Mouse (Mus musculus): ENCODE measurements around the gene Acad9.

Acad9 gene

GRCm38 (mm10) chr3:36065843-36066651, at the start of gene Acad9:
Gene Acad9 (plus strand): TSS chr3:36065979.
- DNase-seq (ENCODE audit: extremely low read depth, low read depth), result peak; percentile 90

GRCm38 (mm10) chr3:36025732-36026131, 40.0 kb upstream of the Acad9 start:
- no peak for DNase-seq (ENCODE audit: extremely low read depth, low read depth)

GRCm38 (mm10) chr3:36029993-36030392, 35.8 kb upstream of the Acad9 start:
- DNase-seq (ENCODE audit: extremely low read depth, low read depth), result peak; percentile 72

- DNase-seq (ENCODE audit: extremely low read depth, low read depth), result no peak
Observed at GRCm38 (mm10) chr3:36031740-36032510, 33.9 kb upstream of the Acad9 start.

- DNase-seq (ENCODE audit: extremely low read depth, low read depth), result no peak
Observed at GRCm38 (mm10) chr3:36044520-36044919, 21.3 kb upstream of the Acad9 start.

- no peak for DNase-seq (ENCODE audit: extremely low read depth, low read depth)
Observed at GRCm38 (mm10) chr3:36045086-36045485, 20.7 kb upstream of the Acad9 start.

GRCm38 (mm10) chr3:36049106-36049505, 16.7 kb upstream of the Acad9 start:
- no peak for DNase-seq (ENCODE audit: extremely low read depth, low read depth)

GRCm38 (mm10) chr3:36053447-36053846, 12.3 kb upstream of the Acad9 start, which contains the start of gene Ccdc144b:
Gene Ccdc144b (minus strand): TSS chr3:36053547.
- no peak for DNase-seq (ENCODE audit: extremely low read depth, low read depth)

- DNase-seq (ENCODE audit: extremely low read depth, low read depth), result peak; percentile 46
Observed at GRCm38 (mm10) chr3:36060096-36060850, 5.5 kb upstream of the Acad9 start.

- no peak for DNase-seq (ENCODE audit: extremely low read depth, low read depth)
Observed at GRCm38 (mm10) chr3:36064592-36065061, 1.2 kb upstream of the Acad9 start.

- DNase-seq (ENCODE audit: extremely low read depth, low read depth), result no peak
Observed at GRCm38 (mm10) chr3:36065166-36065565, 613 bp upstream of the Acad9 start.

GRCm38 (mm10) chr3:36067731-36068130, 2.0 kb downstream of the Acad9 start:
- no peak for DNase-seq (ENCODE audit: extremely low read depth, low read depth)

- no peak for DNase-seq (ENCODE audit: extremely low read depth, low read depth)
Observed at GRCm38 (mm10) chr3:36070436-36070835, 4.7 kb downstream of the Acad9 start.

GRCm38 (mm10) chr3:36071047-36071446, 5.3 kb downstream of the Acad9 start:
- DNase-seq (ENCODE audit: extremely low read depth, low read depth), result no peak

- no peak for DNase-seq (ENCODE audit: extremely low read depth, low read depth)
Observed at GRCm38 (mm10) chr3:36074231-36074630, 8.5 kb downstream of the Acad9 start.

GRCm38 (mm10) chr3:36075466-36075865, 9.7 kb downstream of the Acad9 start:
- no peak for DNase-seq (ENCODE audit: extremely low read depth, low read depth)

GRCm38 (mm10) chr3:36077386-36077785, 11.6 kb downstream of the Acad9 start:
- DNase-seq (ENCODE audit: extremely low read depth, low read depth), result no peak

- no peak for DNase-seq (ENCODE audit: extremely low read depth, low read depth)
Observed at GRCm38 (mm10) chr3:36079886-36080285, 14.1 kb downstream of the Acad9 start.

GRCm38 (mm10) chr3:36080741-36081140, 15.0 kb downstream of the Acad9 start:
- no peak for DNase-seq (ENCODE audit: extremely low read depth, low read depth)

GRCm38 (mm10) chr3:36082843-36083242, 17.1 kb downstream of the Acad9 start:
- DNase-seq (ENCODE audit: extremely low read depth, low read depth), result no peak

- no peak for DNase-seq (ENCODE audit: extremely low read depth, low read depth)
Observed at GRCm38 (mm10) chr3:36083381-36083780, 17.6 kb downstream of the Acad9 start.

GRCm38 (mm10) chr3:36085394-36085793, 19.6 kb downstream of the Acad9 start:
- DNase-seq (ENCODE audit: extremely low read depth, low read depth), result no peak
